Mouse (Mus musculus) G1E (cell line): ENCODE results near the gene Gabrd. TPM values are rescaled to one million over a fixed set of nuclear protein-coding genes. Genes with fewer than 3 reads are reported as not detected.

Source experiments
- ATAC-seq: 2 replicates; pipeline ENCODE4 v1.8.0; 2016; ENCODE audit warnings: mild to moderate bottlenecking; ENCODE audit not compliant: insufficient number of reproducible peaks, poor library complexity, low FRiP score, severe bottlenecking; ENCODE audit errors: extremely low read depth
- DNase-seq: peaks from one replicate; pipeline ENCODE4 v3.0.0; 2012; ENCODE audit warnings: low spot score
- H3K27me3 ChIP-seq: 2 replicates; pipeline ENCODE4 v1.6.1; 2012; ENCODE audit warnings: mild to moderate bottlenecking, low read length, inconsistent platforms; ENCODE audit not compliant: insufficient read depth
- H3K36me3 ChIP-seq: replicated peaks from 2 replicates; pipeline ENCODE3; 2012; ENCODE audit warnings: mild to moderate bottlenecking, inconsistent platforms
- H3K4me1 ChIP-seq: 2 replicates; pipeline ENCODE4 v1.6.1; 2012; ENCODE audit warnings: low read depth, low read length, inconsistent platforms, mixed read lengths; ENCODE audit not compliant: insufficient read depth
- H3K4me3 ChIP-seq: 2 replicates; pipeline ENCODE4 v1.5.1; 2012; ENCODE audit warnings: low read depth, mild to moderate bottlenecking, inconsistent platforms, low read length, moderate library complexity, mixed read lengths
- H3K9me3 ChIP-seq: replicated peaks from 2 replicates; pipeline ENCODE4 v1.6.1; 2012; ENCODE audit warnings: inconsistent platforms
- CTCF ChIP-seq: IDR thresholded peaks from 2 replicates; pipeline ENCODE4 v1.5.1; 2012; ENCODE audit warnings: low read depth, low read length, inconsistent platforms, mixed read lengths
- GATA1 ChIP-seq: IDR thresholded peaks from 2 replicates; pipeline ENCODE4 v1.6.1; 2012; ENCODE audit warnings: borderline replicate concordance, low read length, inconsistent platforms, mixed read lengths
- GATA2 ChIP-seq: IDR thresholded peaks from 2 replicates; pipeline ENCODE4 v1.6.1; 2012; ENCODE audit warnings: low read depth, low read length, inconsistent platforms, borderline replicate concordance
- POLR2AphosphoS5 ChIP-seq: IDR thresholded peaks from 2 replicates; pipeline ENCODE4 v1.6.1; 2012; ENCODE audit warnings: low read depth, low read length, inconsistent platforms; ENCODE audit not compliant: insufficient replicate concordance
- TAL1 ChIP-seq: conservative IDR thresholded peaks from 2 replicates; pipeline ENCODE4 v1.6.1; 2012; ENCODE audit warnings: low read depth, low read length, inconsistent platforms, mixed read lengths
- polyA plus RNA-seq: library from polyadenylated mRNA; stranded (reverse); fragments of >175 nt; gene quantifications from 2 replicates; pipeline ENCODE4 v1.2.3, GENCODE M21; 2012
- total RNA-seq, 2 experiments: library from RNA; stranded (forward) in 1 of 2; stranded (reverse) in 1 of 2; fragments of 200-1000 nt in 1 of 2; fragments of >200 nt in 1 of 2; fragmentation: Nextera tagmentation in 1 of 2; gene quantifications; 2 replicates each; pipeline ENCODE4 v1.2.3; 2014 to 2017

Gene Gabrd
- total and polyA plus RNA-seq, 3 experiments, result not detected

- DNase-seq, result no peak
- H3K4me3 ChIP-seq, result no peak overlapping the region
- TF ChIP-seq POLR2AphosphoS5, result no peak
- no peak for TF ChIP-seq GATA1
- TF ChIP-seq CTCF, result no peak
- TF ChIP-seq GATA2, result no peak
- no peak for TF ChIP-seq TAL1
- ATAC-seq, result no peak
- H3K9me3 ChIP-seq, result no peaks in the 10 kb centered on the region
- H3K36me3 ChIP-seq, result no peaks in the 10 kb centered on the region
- no peaks in the 10 kb centered on the region for H3K4me1 ChIP-seq
- H3K27me3 ChIP-seq, result peaks cover 2% of the 10 kb centered on the region; the same call in 1 of the 2 replicates
These were observed 43.4 kb downstream of the Gabrd start for GRCm38 (mm10) chr4:155354546-155354945.

- no peaks in the 10 kb centered on the region for H3K36me3 ChIP-seq
- 0 out of 2 replicates have a peak, but pooled peaks cover under 1% of the 10 kb centered on the region for H3K27me3 ChIP-seq
- no peak overlapping the region for H3K4me3 ChIP-seq
- TF ChIP-seq TAL1, result no peak
- TF ChIP-seq CTCF, result no peak
- TF ChIP-seq GATA1, result no peak
- no peak for TF ChIP-seq POLR2AphosphoS5
- no peak for TF ChIP-seq GATA2
- DNase-seq (no peak), ATAC-seq (no peak)
- H3K9me3 ChIP-seq, result no peaks in the 10 kb centered on the region
- H3K4me1 ChIP-seq, result no peaks in the 10 kb centered on the region
These were observed 43.9 kb downstream of the Gabrd start for GRCm38 (mm10) chr4:155354035-155354434.

GRCm38 (mm10) chr4:155352581-155352980 is 45.3 kb downstream of the Gabrd start:
- DNase-seq (no peak), ATAC-seq (no peak)
- no peak for TF ChIP-seq TAL1
- TF ChIP-seq CTCF, result no peak
- TF ChIP-seq POLR2AphosphoS5, result no peak
- no peak for TF ChIP-seq GATA1
- TF ChIP-seq GATA2, result no peak
- Histone ChIP-seq H3K4me3 (no peak overlapping the region), H3K4me1 (no peaks in the 10 kb centered on the region), H3K9me3 (no peaks in the 10 kb centered on the region), H3K36me3 (no peaks in the 10 kb centered on the region), H3K27me3 (no peaks in the 10 kb centered on the region)

GRCm38 (mm10) chr4:155346350-155346749 is 51.6 kb downstream of the Gabrd start:
- TF ChIP-seq POLR2AphosphoS5, result no peak
- peaks cover 4% of the 10 kb centered on the region; the same call in 1 of the 2 replicates for H3K27me3 ChIP-seq
- ATAC-seq, result no peak
- H3K4me1 ChIP-seq, result no peaks in the 10 kb centered on the region
- no peaks in the 10 kb centered on the region for H3K36me3 ChIP-seq
- H3K4me3 ChIP-seq, result no peak overlapping the region
- DNase-seq, result no peak
- H3K9me3 ChIP-seq, result no peaks in the 10 kb centered on the region

GRCm38 (mm10) chr4:155345608-155345953 is 52.3 kb downstream of the Gabrd start:
- DNase-seq, result no peak
- Histone ChIP-seq H3K4me1 (no peaks in the 10 kb centered on the region), H3K36me3 (no peaks in the 10 kb centered on the region), H3K9me3 (no peaks in the 10 kb centered on the region), H3K27me3 (peaks cover 4% of the 10 kb centered on the region; the same call in 1 of the 2 replicates), H3K4me3 (no peak overlapping the region)
- TF ChIP-seq POLR2AphosphoS5, result no peak
- no peak for TF ChIP-seq CTCF
- TF ChIP-seq GATA1, result no peak
- TF ChIP-seq TAL1, result no peak
- no peak for TF ChIP-seq GATA2
- no peak for ATAC-seq

GRCm38 (mm10) chr4:155344716-155345607 is 53.0 kb downstream of the Gabrd start:
- Histone ChIP-seq H3K4me3 (no peak overlapping the region), H3K36me3 (no peaks in the 10 kb centered on the region), H3K4me1 (no peaks in the 10 kb centered on the region), H3K9me3 (no peaks in the 10 kb centered on the region), H3K27me3 (peaks cover 4% of the 10 kb centered on the region; the same call in 1 of the 2 replicates)
- no peak for ATAC-seq
- TF ChIP-seq TAL1 (no peak), POLR2AphosphoS5 (no peak), CTCF (no peak), GATA1 (no peak), GATA2 (no peak)
- DNase-seq, result no peak
